Mouse (Mus musculus): ENCODE results near the gene Hras. TPM values are rescaled to one million over a fixed set of nuclear protein-coding genes. Genes with fewer than 3 reads are reported as not detected.
A peak's percentile ranks its signal among the peaks of the same experiment; 100 is the strongest.

The Hras gene
- total RNA-seq, 2 experiments from 2014 or later = 246 to 262 TPM

GRCm38 (mm10) chr7:141215101-141215879 lies 21.5 kb upstream of the Hras start, which contains the start of gene Rassf7:
TSS of gene Rassf7 (plus strand) at chr7:141215860.
- peak; percentile 65 to 91 for DNase-seq (ENCODE audit: extremely low spot score in 1 of 2, low spot score in 2 of 2)
- intact Hi-C loops (cut with DNase I) = no loop called here

- intact Hi-C loops (cut with DNase I) = no loop called here
These were observed 20.5 kb upstream of the Hras start for GRCm38 (mm10) chr7:141214310-141214709.

GRCm38 (mm10) chr7:141213605-141214235 lies 19.9 kb upstream of the Hras start, which contains the start of gene Lmntd2:
TSS of gene Lmntd2 (minus strand) at chr7:141214080.
- intact Hi-C loops (cut with DNase I) = no loop called here
- DNase-seq (ENCODE audit: extremely low spot score in 1 of 2, low spot score in 2 of 2) = no peak

More at GRCm38 (mm10) chr7:141214310-141214709, 20.5 kb upstream of the Hras start:
- DNase-seq (ENCODE audit: extremely low spot score in 1 of 2, low spot score in 2 of 2) = no peak

- no peak for DNase-seq (ENCODE audit: extremely low spot score in 1 of 2, low spot score in 2 of 2)
- intact Hi-C loops (cut with DNase I) = no loop called here
These were observed 19.3 kb upstream of the Hras start for GRCm38 (mm10) chr7:141213133-141213532.

- intact Hi-C loops (cut with DNase I) = no loop called here
- DNase-seq (ENCODE audit: extremely low spot score in 1 of 2, low spot score in 2 of 2) = no peak
These were observed 16.9 kb upstream of the Hras start for GRCm38 (mm10) chr7:141210606-141211131.

GRCm38 (mm10) chr7:141210137-141210536 lies 16.3 kb upstream of the Hras start:
- no peak for DNase-seq (ENCODE audit: extremely low spot score in 1 of 2, low spot score in 2 of 2)
- intact Hi-C loops (cut with DNase I) = no loop called here

GRCm38 (mm10) chr7:141209526-141209925 lies 15.7 kb upstream of the Hras start:
- no peak for DNase-seq (ENCODE audit: extremely low spot score in 1 of 2, low spot score in 2 of 2)
- intact Hi-C loops (cut with DNase I) = no loop called here

- intact Hi-C loops (cut with DNase I) = no loop called here
These were observed 12.6 kb upstream of the Hras start for GRCm38 (mm10) chr7:141206182-141206937.

GRCm38 (mm10) chr7:141205504-141205903 lies 11.7 kb upstream of the Hras start:
- intact Hi-C loops (cut with DNase I) = no loop called here
- DNase-seq (ENCODE audit: extremely low spot score in 1 of 2, low spot score in 2 of 2) = no peak

More at GRCm38 (mm10) chr7:141206182-141206937, 12.6 kb upstream of the Hras start:
- DNase-seq (ENCODE audit: extremely low spot score in 1 of 2, low spot score in 2 of 2) = no peak

- intact Hi-C loops (cut with DNase I) = no loop called here
- no peak for DNase-seq (ENCODE audit: extremely low spot score in 1 of 2, low spot score in 2 of 2)
These were observed 10.7 kb upstream of the Hras start for GRCm38 (mm10) chr7:141204546-141204945.

- intact Hi-C loops (cut with DNase I) = no loop called here
- no peak for DNase-seq (ENCODE audit: extremely low spot score in 1 of 2, low spot score in 2 of 2)
These were observed 4.3 kb upstream of the Hras start for GRCm38 (mm10) chr7:141198121-141198520.

GRCm38 (mm10) chr7:141196619-141197282 lies 2.9 kb upstream of the Hras start:
- intact Hi-C loops (cut with DNase I) = no loop called here
- DNase-seq (ENCODE audit: extremely low spot score in 1 of 2, low spot score in 2 of 2) = no peak

GRCm38 (mm10) chr7:141195754-141196153 lies 1.9 kb upstream of the Hras start:
- no peak for DNase-seq (ENCODE audit: extremely low spot score in 1 of 2, low spot score in 2 of 2)
- intact Hi-C loops (cut with DNase I) = no loop called here

GRCm38 (mm10) chr7:141194830-141195229 lies 1.0 kb upstream of the Hras start:
- peak; percentile 88 to 95 for DNase-seq (ENCODE audit: extremely low spot score in 1 of 2, low spot score in 2 of 2)
- intact Hi-C loops (cut with DNase I) = no loop called here

- no peak for DNase-seq (ENCODE audit: extremely low spot score in 1 of 2, low spot score in 2 of 2)
- intact Hi-C loops (cut with DNase I) = no loop called here
These were observed 604 bp upstream of the Hras start for GRCm38 (mm10) chr7:141194409-141194808.

- DNase-seq (ENCODE audit: extremely low spot score in 1 of 2, low spot score in 2 of 2) = peak in 1 of 2 experiments; percentile 66
- intact Hi-C loops (cut with DNase I) = no loop called here
These were observed 403 bp downstream of the Hras start for GRCm38 (mm10) chr7:141193348-141193856.

GRCm38 (mm10) chr7:141192776-141193347 lies 943 bp downstream of the Hras start:
- no peak for DNase-seq (ENCODE audit: extremely low spot score in 1 of 2, low spot score in 2 of 2)
- intact Hi-C loops (cut with DNase I) = no loop called here

Data from left cerebral cortex, postnatal 10 days (tissue).